Mouse (Mus musculus) CD4-positive naive resting alpha-beta T cell, adult 76 days (primary cell): ENCODE measurements around the gene Rbm42. TPM values are rescaled to one million over a fixed set of nuclear protein-coding genes. Genes with fewer than 3 reads are reported as not detected.

Experiments
- total RNA-seq: library from RNA; stranded (reverse); gene quantifications from one replicate; pipeline ENCODE4 v1.2.4, GENCODE M21; 2023

Gene Rbm42
- total RNA-seq: 95.6 TPM

GRCm38 (mm10) chr7:30649591-30650540 is at the start of gene Rbm42:
Gene Rbm42 (minus strand): TSS chr7:30650317.

GRCm38 (mm10) chr7:30698589-30698988 is 48.5 kb upstream of the Rbm42 start, which contains the start of gene 2200002J24Rik:
Gene 2200002J24Rik (plus strand): TSS chr7:30698926.

GRCm38 (mm10) chr7:30671480-30671879 is 21.4 kb upstream of the Rbm42 start, which contains the start of gene Pmis2:
Gene Pmis2 (minus strand): TSS chr7:30671605.

GRCm38 (mm10) chr7:30664529-30665200 is 14.5 kb upstream of the Rbm42 start, which contains the start of gene Haus5:
Gene Haus5 (minus strand): TSS chr7:30664994.

GRCm38 (mm10) chr7:30635752-30636151 is 14.4 kb downstream of the Rbm42 start, which contains the start of gene Etv2:
Gene Etv2 (minus strand): TSS chr7:30635852.

GRCm38 (mm10) chr7:30625530-30626384 is 24.4 kb downstream of the Rbm42 start, which contains the start of gene Cox6b1:
Gene Cox6b1 (minus strand): TSS chr7:30626151.

GRCm38 (mm10) chr7:30612654-30613402 is 37.3 kb downstream of the Rbm42 start, which contains the start of gene Upk1a:
Gene Upk1a (minus strand): TSS chr7:30612847.

GRCm38 (mm10) chr7:30598786-30599185 is 51.3 kb downstream of the Rbm42 start, which contains the start of gene Zbtb32:
Gene Zbtb32 (minus strand): TSS chr7:30598909.

Other genes with a start within 250 kb of the Rbm42 start
- 30.8 TPM for gene Tyrobp, start 236.6 kb downstream of the Rbm42 start, total RNA-seq
- gene Hcst, start 230.5 kb downstream of the Rbm42 start, total RNA-seq: 153 TPM
- gene Nfkbid, start 228.6 kb downstream of the Rbm42 start, total RNA-seq: 83.8 TPM
- 1.3 TPM for gene Aplp1, start 204.8 kb downstream of the Rbm42 start, total RNA-seq
- not detected for gene Kirrel2, start 192.6 kb downstream of the Rbm42 start, total RNA-seq
- 0.29 TPM for gene Nphs1, start 192.0 kb downstream of the Rbm42 start, total RNA-seq
- not detected for gene Prodh2, start 156.7 kb downstream of the Rbm42 start, total RNA-seq
- gene Arhgap33, start 115.3 kb downstream of the Rbm42 start, total RNA-seq: 5.4 TPM
- 1.5 TPM for gene Hspb6, start 98.1 kb downstream of the Rbm42 start, total RNA-seq
- 8.9 TPM for gene Proser3, start 98.0 kb downstream of the Rbm42 start, total RNA-seq
- 34.1 TPM for gene Lin37, start 90.5 kb downstream of the Rbm42 start, total RNA-seq
- 62.4 TPM for gene U2af1l4, start 87.0 kb downstream of the Rbm42 start, total RNA-seq
- gene Gm49396, start 87.0 kb downstream of the Rbm42 start, total RNA-seq: 24.2 TPM
- 122 TPM for gene Psenen, start 86.7 kb downstream of the Rbm42 start, total RNA-seq
- 36.2 TPM for gene Igflr1, start 84.9 kb downstream of the Rbm42 start, total RNA-seq
- 101 TPM for gene Kmt2b, start 61.6 kb downstream of the Rbm42 start, total RNA-seq
- not detected for gene Zbtb32, start 51.4 kb downstream of the Rbm42 start, total RNA-seq
- not detected for gene Upk1a, start 37.5 kb downstream of the Rbm42 start, total RNA-seq
- 159 TPM for gene Cox6b1, start 24.2 kb downstream of the Rbm42 start, total RNA-seq
- gene Etv2, start 14.5 kb downstream of the Rbm42 start, total RNA-seq: not detected
- 33.8 TPM for gene Haus5, start 14.7 kb upstream of the Rbm42 start, total RNA-seq
- not detected for gene Pmis2, start 21.3 kb upstream of the Rbm42 start, total RNA-seq
- gene 2200002J24Rik, start 48.6 kb upstream of the Rbm42 start, total RNA-seq: not detected
- gene Atp4a, start 61.9 kb upstream of the Rbm42 start, total RNA-seq: not detected
- 29.7 TPM for gene Tmem147, start 79.2 kb upstream of the Rbm42 start, total RNA-seq
- gene Gapdhs, start 93.4 kb upstream of the Rbm42 start, total RNA-seq: not detected
- gene Sbsn, start 101.2 kb upstream of the Rbm42 start, total RNA-seq: 6.8 TPM
- gene Dmkn, start 113.4 kb upstream of the Rbm42 start, total RNA-seq: not detected
- gene Krtdap, start 137.6 kb upstream of the Rbm42 start, total RNA-seq: not detected
- 1.1 TPM for gene Ffar2, start 173.5 kb upstream of the Rbm42 start, total RNA-seq
- not detected for gene Ffar3, start 205.9 kb upstream of the Rbm42 start, total RNA-seq
- 1.3 TPM for gene Ffar1, start 211.2 kb upstream of the Rbm42 start, total RNA-seq
- 68.7 TPM for gene Cd22, start 230.0 kb upstream of the Rbm42 start, total RNA-seq